Mouse (Mus musculus) kidney, adult 18-20 months (tissue): ENCODE measurements around the gene Txndc5.

ENCODE experiments used
- DNase-seq: peaks from one replicate; pipeline ENCODE4 v3.0.0; 2021

Txndc5 gene

GRCm38 (mm10) chr13:38525261-38525660 lies 3.4 kb downstream of the Txndc5 start:
- no peak for DNase-seq

GRCm38 (mm10) chr13:38523231-38523630 lies 5.4 kb downstream of the Txndc5 start:
- DNase-seq: no peak

GRCm38 (mm10) chr13:38522056-38522654 lies 6.5 kb downstream of the Txndc5 start:
- no peak for DNase-seq

GRCm38 (mm10) chr13:38520299-38520698 lies 8.3 kb downstream of the Txndc5 start:
- DNase-seq: no peak

- no peak for DNase-seq
Measured at GRCm38 (mm10) chr13:38516582-38516981, 12.0 kb downstream of the Txndc5 start.

- DNase-seq: no peak
Measured at GRCm38 (mm10) chr13:38515845-38516244, 12.8 kb downstream of the Txndc5 start.

GRCm38 (mm10) chr13:38515431-38515830 lies 13.2 kb downstream of the Txndc5 start:
- peak; percentile 55 for DNase-seq

GRCm38 (mm10) chr13:38513921-38514320 lies 14.7 kb downstream of the Txndc5 start:
- no peak for DNase-seq

GRCm38 (mm10) chr13:38511979-38512378 lies 16.6 kb downstream of the Txndc5 start:
- DNase-seq: no peak

GRCm38 (mm10) chr13:38509681-38510341 lies 18.8 kb downstream of the Txndc5 start:
- DNase-seq: peak; percentile 41

GRCm38 (mm10) chr13:38506936-38507335 lies 21.7 kb downstream of the Txndc5 start:
- no peak for DNase-seq

- DNase-seq: peak; percentile 60
Measured at GRCm38 (mm10) chr13:38506320-38506719, 22.3 kb downstream of the Txndc5 start.

- DNase-seq: no peak
Measured at GRCm38 (mm10) chr13:38503137-38503849, 25.3 kb downstream of the Txndc5 start.

GRCm38 (mm10) chr13:38501314-38501713 lies 27.3 kb downstream of the Txndc5 start:
- DNase-seq: no peak

- no peak for DNase-seq
Measured at GRCm38 (mm10) chr13:38496715-38497114, 31.9 kb downstream of the Txndc5 start.

GRCm38 (mm10) chr13:38486767-38487166 lies 41.9 kb downstream of the Txndc5 start:
- DNase-seq: no peak

- DNase-seq: no peak
Measured at GRCm38 (mm10) chr13:38484701-38485100, 43.9 kb downstream of the Txndc5 start.

GRCm38 (mm10) chr13:38481021-38481420 lies 47.6 kb downstream of the Txndc5 start:
- no peak for DNase-seq

- no peak for DNase-seq
Measured at GRCm38 (mm10) chr13:38476936-38477335, 51.7 kb downstream of the Txndc5 start.

GRCm38 (mm10) chr13:38473497-38473896 lies 55.1 kb downstream of the Txndc5 start:
- DNase-seq: no peak

- no peak for DNase-seq
Measured at GRCm38 (mm10) chr13:38472636-38473035, 56.0 kb downstream of the Txndc5 start.

GRCm38 (mm10) chr13:38470882-38471281 lies 57.7 kb downstream of the Txndc5 start:
- DNase-seq: no peak

GRCm38 (mm10) chr13:38463410-38463809 lies 65.2 kb downstream of the Txndc5 start:
- no peak for DNase-seq

GRCm38 (mm10) chr13:38451446-38451845 lies 77.2 kb downstream of the Txndc5 start:
- no peak for DNase-seq
